Mouse (Mus musculus) kidney, adult 2 months (tissue): ENCODE results near the gene Bnc1.

Source experiments
- CTCF ChIP-seq: fragments of 200-500 bp; conservative IDR thresholded peaks from 2 replicates; pipeline ENCODE4 v1.5.1; 2011; ENCODE audit warnings: low read depth, mild to moderate bottlenecking, control low read depth, low read length, moderate library complexity, mixed read lengths; ENCODE audit not compliant: insufficient read depth, insufficient read length
- POLR2A ChIP-seq: fragments of 200-500 bp; IDR thresholded peaks from one replicate; pipeline ENCODE4 v1.6.1; 2011; ENCODE audit warnings: low read depth, low read length, control low read depth

DNA sequence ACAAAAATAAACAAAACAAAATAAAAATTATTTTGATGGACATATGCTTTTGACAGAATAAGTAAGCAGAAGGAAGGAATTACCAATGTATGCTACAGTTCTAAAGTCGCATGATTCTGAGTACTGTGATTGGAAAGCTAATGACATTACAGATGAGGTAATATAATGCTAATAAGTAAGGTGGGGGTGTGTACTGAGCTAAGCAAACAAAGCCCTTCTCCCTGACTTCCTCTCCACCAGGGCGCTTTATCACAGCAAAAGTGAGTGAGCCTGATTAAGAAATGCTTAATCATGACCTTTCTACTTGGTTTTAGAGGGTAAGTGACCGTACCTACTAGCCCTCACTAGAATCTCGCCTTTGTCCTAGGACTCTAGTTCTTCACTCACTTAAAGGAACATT, 71.8 kb downstream of the Bnc1 start:
- TF ChIP-seq CTCF, result no peak
- TF ChIP-seq POLR2A, result no peak
